25 mouse cellular contexts compared by ENCODE assay signal in the genomic region with DNA sequence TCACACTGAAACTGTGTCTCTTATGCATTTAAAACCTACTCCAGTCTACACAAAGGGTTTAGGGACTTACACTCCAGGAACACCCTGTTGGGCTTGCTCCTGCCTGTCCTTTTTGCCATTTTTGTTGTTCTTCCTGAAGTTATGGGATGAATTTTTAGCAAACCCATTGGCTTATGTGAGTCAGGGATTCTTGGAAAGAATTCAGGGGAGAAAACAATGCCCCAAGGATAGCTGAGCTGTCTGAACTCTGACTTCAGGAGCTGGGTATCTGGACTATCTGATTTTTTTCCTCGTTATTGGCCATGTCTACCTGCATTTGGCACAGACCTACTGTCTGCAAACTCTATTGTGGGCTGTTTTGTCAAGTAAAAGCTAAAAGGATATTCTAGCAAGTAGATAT. TPM values are rescaled to one million over a fixed set of nuclear protein-coding genes. Genes with fewer than 3 reads are reported as not detected.
"Had no signal": no experiment of that assay in that cellular context is flagged by ENCODE, and none has a peak within 500 bp of the region (broad histone marks: within the 10 kb centered on the region; RNA-seq: fewer than 3 reads in every experiment).

No protein-coding gene starts in this region.

- H3K9me3 ChIP-seq: heart, embryonic 10.5 days; heart, embryonic 12.5 days; hindbrain, embryonic 10.5 days; hindbrain, embryonic 12.5 days; intestine, embryonic 15.5 days; limb, embryonic 10.5 days; limb, embryonic 12.5 days had no signal

- H3K4me2 ChIP-seq: heart, embryonic 12.5 days; hindbrain, embryonic 12.5 days; hindbrain, embryonic 14.5 days; intestine, embryonic 15.5 days; limb, embryonic 12.5 days; liver, embryonic 11.5 days had no signal

- H3K36me3 ChIP-seq: heart, embryonic 10.5 days; heart, embryonic 12.5 days; hindbrain, embryonic 10.5 days; hindbrain, embryonic 12.5 days; intestine, embryonic 15.5 days; limb, embryonic 10.5 days; limb, embryonic 12.5 days had no signal

- ATAC-seq: hindbrain, embryonic 16.5 days; inflammation-experienced regulatory T-cells, adult 6 months; intestine, embryonic 15.5 days; intestine, postnatal 0 days had no signal

- H3K4me1 ChIP-seq: heart, embryonic 10.5 days; hindbrain, embryonic 12.5 days; intestine, embryonic 15.5 days; limb, embryonic 10.5 days; limb, embryonic 12.5 days had no signal

- DNase-seq: gastrocnemius, adult 2 months; gastrocnemius, postnatal 10 days; gastrocnemius, postnatal 25 days; heart, adult 18-20 months; heart, postnatal 10 days; heart, postnatal 4 days; kidney, adult 18-20 months; kidney, adult 8-10 months; kidney, postnatal 10 days; kidney, postnatal 25 days; kidney, postnatal 4 days; liver had no signal

- H3K27me3 ChIP-seq: heart, embryonic 12.5 days; hindbrain, embryonic 12.5 days; intestine, embryonic 15.5 days; limb, embryonic 12.5 days had no signal

- H3K4me3 ChIP-seq: gastrocnemius, adult 2 months; heart, embryonic 10.5 days; heart, embryonic 12.5 days; hindbrain, embryonic 10.5 days; hindbrain, embryonic 12.5 days; intestine, embryonic 15.5 days; layer of hippocampus, adult 2 months; limb, embryonic 10.5 days; limb, embryonic 12.5 days had no signal

- H3K27ac ChIP-seq: gastrocnemius, adult 2 months; heart, embryonic 10.5 days; hindbrain, embryonic 12.5 days; hindbrain, embryonic 14.5 days; intestine, embryonic 15.5 days; limb, embryonic 10.5 days; limb, embryonic 12.5 days had no signal

- H3K9ac ChIP-seq: heart, embryonic 12.5 days; hindbrain, embryonic 12.5 days; hindbrain, embryonic 14.5 days; intestine, embryonic 15.5 days; limb, embryonic 12.5 days had no signal

RNA-seq across cellular contexts. Expression of a gene that starts 20.5 kb away (rescaled TPM):
- total RNA-seq: heart, adult 18-20 months had no signal
- polyA plus RNA-seq: inflammation-experienced regulatory T-cells, adult 6 months had no signal
